Mouse (Mus musculus) liver, adult 10 weeks (tissue): ENCODE measurements around the gene Themis2. TPM values are rescaled to one million over a fixed set of nuclear protein-coding genes. Genes with fewer than 3 reads are reported as not detected.

Source experiments
- polyA plus RNA-seq: library from polyadenylated mRNA; stranded (reverse); fragments of 350-450 nt; fragmentation: Illumina TruSeq; extraction: RNeasy Lipid Tissue Mini Kit (QIAGEN cat#74804); gene quantifications from one replicate; pipeline ENCODE4 v1.2.3, GENCODE M21; 2014; ENCODE audit warnings: low read depth, low replicate concordance

Gene Themis2
- polyA plus RNA-seq = 0.58 TPM

DNA sequence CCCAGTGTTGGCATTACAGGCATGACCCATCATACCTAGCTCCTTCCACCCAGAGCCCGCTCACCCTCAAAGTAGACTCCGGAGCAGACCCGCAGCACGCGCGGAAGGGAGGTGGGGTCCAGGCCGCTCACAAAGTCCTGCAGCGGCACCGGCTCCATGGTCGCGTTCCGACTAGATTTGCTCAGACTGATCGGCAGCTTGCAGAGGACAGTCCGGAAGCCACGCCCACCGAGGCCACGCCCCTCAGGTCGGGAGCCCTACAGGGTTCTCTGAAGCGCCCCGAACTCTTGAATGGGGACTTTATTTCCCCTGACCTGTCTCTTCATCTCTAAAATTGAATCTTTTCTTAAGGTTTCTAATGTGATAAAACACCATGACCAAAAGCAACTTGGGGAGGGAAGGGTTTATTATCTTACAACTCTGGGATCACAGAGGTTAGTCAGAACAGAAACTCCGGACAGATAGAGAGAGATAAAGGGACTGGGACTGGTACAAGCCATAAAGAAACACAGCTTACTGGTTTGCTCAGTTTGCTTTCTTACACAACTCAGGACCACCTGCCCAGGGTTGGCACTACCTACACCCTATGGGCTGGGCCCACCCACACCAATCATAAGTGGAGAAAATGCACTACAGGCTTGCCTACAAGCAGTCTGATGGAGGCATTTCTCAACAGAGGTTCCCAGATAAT, at the start of gene Themis2:
Gene Themis2 (minus strand): TSS at position 192 of the 691 bp plus-strand sequence.

GRCm38 (mm10) chr4:132842970-132843704, 47.0 kb upstream of the Themis2 start, which contains the start of gene Ppp1r8:
Gene Ppp1r8 (minus strand): TSS chr4:132843169.

GRCm38 (mm10) chr4:132767914-132768876, 28.0 kb downstream of the Themis2 start, which contains the start of gene Rpa2:
Gene Rpa2 (plus strand): TSS chr4:132768332.

DNA sequence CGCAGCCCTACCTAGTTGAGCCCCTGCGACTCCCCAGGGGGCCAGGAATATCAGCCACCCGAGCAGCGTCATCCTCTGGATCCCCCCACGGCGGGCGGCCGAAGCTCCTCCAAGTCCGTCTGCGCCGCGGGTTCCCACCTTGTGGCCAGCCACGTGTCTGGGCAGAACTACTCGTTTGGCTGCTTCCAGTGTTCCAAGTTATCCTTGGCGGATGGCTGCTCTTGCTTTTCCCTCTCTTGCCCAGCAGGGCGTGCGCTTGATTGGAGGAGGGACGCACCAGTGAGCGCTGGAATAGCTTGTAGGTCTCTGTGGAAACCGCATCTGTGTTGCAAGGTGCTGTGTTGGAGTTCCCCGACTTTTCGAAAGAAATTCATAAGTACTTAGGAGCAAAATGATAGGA, 39.2 kb downstream of the Themis2 start, which contains the start of gene Smpdl3b:
Gene Smpdl3b (minus strand): TSS at position 279 of the 400 bp plus-strand sequence.

DNA sequence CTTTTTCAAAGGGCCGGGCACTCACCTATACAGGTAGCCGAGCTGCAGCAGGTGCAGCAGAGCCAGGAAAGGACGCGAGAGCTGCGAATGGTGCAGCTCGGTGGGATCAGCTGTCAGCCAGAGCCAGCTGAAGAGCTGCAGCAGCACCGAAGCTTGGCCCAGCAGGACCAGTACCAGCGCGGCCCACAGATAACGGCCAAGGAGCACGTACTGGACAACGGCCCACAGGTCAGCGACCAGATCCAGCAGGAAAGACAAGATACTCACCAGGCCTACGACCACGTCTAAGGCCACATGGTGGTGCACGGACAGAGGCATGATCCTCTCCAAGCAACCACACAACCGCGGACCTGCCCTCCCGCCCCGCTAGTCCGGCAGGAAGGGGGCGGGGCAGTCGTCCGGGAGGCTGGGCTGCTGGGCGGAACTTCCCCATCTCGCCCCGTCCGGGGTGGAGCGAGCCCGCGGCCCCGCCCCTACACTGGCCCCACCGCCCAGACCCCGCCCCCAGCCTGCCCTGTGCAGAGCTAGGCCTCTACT, 64.0 kb downstream of the Themis2 start, which contains the start of gene Xkr8:
Gene Xkr8 (minus strand): TSS at position 399 of the 537 bp plus-strand sequence.

Other genes with a start within 250 kb of the Themis2 start
- gene Ptafr, start 232.3 kb downstream of the Themis2 start, polyA plus RNA-seq = 0.19 TPM
- 9.5 TPM for gene Eya3, start 157.4 kb downstream of the Themis2 start, polyA plus RNA-seq
- gene Xkr8, start 63.8 kb downstream of the Themis2 start, polyA plus RNA-seq = 2.4 TPM
- gene Smpdl3b, start 39.1 kb downstream of the Themis2 start, polyA plus RNA-seq = not detected
- 2.4 TPM for gene Rpa2, start 28.1 kb downstream of the Themis2 start, polyA plus RNA-seq
- gene Ppp1r8, start 46.8 kb upstream of the Themis2 start, polyA plus RNA-seq = 5.2 TPM
- 33.1 TPM for gene Stx12, start 88.1 kb upstream of the Themis2 start, polyA plus RNA-seq
- 10.5 TPM for gene Fam76a, start 126.2 kb upstream of the Themis2 start, polyA plus RNA-seq
- 0.72 TPM for gene Fgr, start 177.7 kb upstream of the Themis2 start, polyA plus RNA-seq
- 1.3 TPM for gene Ahdc1, start 214.9 kb upstream of the Themis2 start, polyA plus RNA-seq